Mouse (Mus musculus) CD4-positive, CD25-positive, alpha-beta regulatory T cell, adult 2 months (primary cell): ENCODE data around the gene Rdh5.

Experiments used
- DNase-seq: peaks from one replicate; pipeline ENCODE4 v3.0.0-alpha.2; 2012; ENCODE audit warnings: low read depth, low spot score

Gene Rdh5

GRCm38 (mm10) chr10:128904812-128905211, 17.9 kb downstream of the Rdh5 start:
- DNase-seq: no peak

- peak; percentile 37 for DNase-seq
Measured at GRCm38 (mm10) chr10:128902409-128902988, 20.2 kb downstream of the Rdh5 start.

- DNase-seq: no peak
Measured at GRCm38 (mm10) chr10:128901409-128901808, 21.3 kb downstream of the Rdh5 start.

- DNase-seq: no peak
Measured at GRCm38 (mm10) chr10:128900698-128901097, 22.0 kb downstream of the Rdh5 start, which contains the start of gene Cd63. TSS of gene Cd63 (plus strand) at chr10:128900989.

GRCm38 (mm10) chr10:128899759-128900490, 22.8 kb downstream of the Rdh5 start:
- no peak for DNase-seq

GRCm38 (mm10) chr10:128897501-128897900, 25.2 kb downstream of the Rdh5 start:
- DNase-seq: no peak

- no peak for DNase-seq
Measured at GRCm38 (mm10) chr10:128896807-128897206, 25.9 kb downstream of the Rdh5 start.

- DNase-seq: no peak
Measured at GRCm38 (mm10) chr10:128895952-128896693, 26.6 kb downstream of the Rdh5 start.

- peak; percentile 90 for DNase-seq
Measured at GRCm38 (mm10) chr10:128895437-128895836, 27.3 kb downstream of the Rdh5 start.

- DNase-seq: peak; percentile 39
Measured at GRCm38 (mm10) chr10:128892246-128892645, 30.4 kb downstream of the Rdh5 start.

GRCm38 (mm10) chr10:128891296-128892094, 31.2 kb downstream of the Rdh5 start, which contains the start of gene Gdf11:
TSS of gene Gdf11 (minus strand) at chr10:128891718.
- peak; percentile 80 for DNase-seq

- DNase-seq: peak; percentile 42
Measured at GRCm38 (mm10) chr10:128890383-128891295, 32.0 kb downstream of the Rdh5 start.

- DNase-seq: no peak
Measured at GRCm38 (mm10) chr10:128889846-128890245, 32.8 kb downstream of the Rdh5 start.

GRCm38 (mm10) chr10:128888941-128889827, 33.5 kb downstream of the Rdh5 start:
- no peak for DNase-seq

GRCm38 (mm10) chr10:128882067-128882466, 40.6 kb downstream of the Rdh5 start:
- no peak for DNase-seq

- no peak for DNase-seq
Measured at GRCm38 (mm10) chr10:128878811-128879210, 43.9 kb downstream of the Rdh5 start.

- DNase-seq: no peak
Measured at GRCm38 (mm10) chr10:128878291-128878690, 44.4 kb downstream of the Rdh5 start.

GRCm38 (mm10) chr10:128870341-128870740, 52.3 kb downstream of the Rdh5 start:
- no peak for DNase-seq

GRCm38 (mm10) chr10:128866518-128866917, 56.2 kb downstream of the Rdh5 start:
- DNase-seq: no peak
